Mouse (Mus musculus) T-helper 17 cell (primary cell): ENCODE measurements around the gene Thap8.

ENCODE experiments used
- in situ Hi-C, 2 experiments: fragments of 300-600 bp; cut with MboI, MseI; formaldehyde crosslinking; loops; 1 replicate in 1 of 2; 2 replicates in 1 of 2; pipeline ENCODE4 v1.15.1; 2025; ENCODE audit warnings: high pct_unique_total_duplicates in 2 of 2

The Thap8 gene

DNA sequence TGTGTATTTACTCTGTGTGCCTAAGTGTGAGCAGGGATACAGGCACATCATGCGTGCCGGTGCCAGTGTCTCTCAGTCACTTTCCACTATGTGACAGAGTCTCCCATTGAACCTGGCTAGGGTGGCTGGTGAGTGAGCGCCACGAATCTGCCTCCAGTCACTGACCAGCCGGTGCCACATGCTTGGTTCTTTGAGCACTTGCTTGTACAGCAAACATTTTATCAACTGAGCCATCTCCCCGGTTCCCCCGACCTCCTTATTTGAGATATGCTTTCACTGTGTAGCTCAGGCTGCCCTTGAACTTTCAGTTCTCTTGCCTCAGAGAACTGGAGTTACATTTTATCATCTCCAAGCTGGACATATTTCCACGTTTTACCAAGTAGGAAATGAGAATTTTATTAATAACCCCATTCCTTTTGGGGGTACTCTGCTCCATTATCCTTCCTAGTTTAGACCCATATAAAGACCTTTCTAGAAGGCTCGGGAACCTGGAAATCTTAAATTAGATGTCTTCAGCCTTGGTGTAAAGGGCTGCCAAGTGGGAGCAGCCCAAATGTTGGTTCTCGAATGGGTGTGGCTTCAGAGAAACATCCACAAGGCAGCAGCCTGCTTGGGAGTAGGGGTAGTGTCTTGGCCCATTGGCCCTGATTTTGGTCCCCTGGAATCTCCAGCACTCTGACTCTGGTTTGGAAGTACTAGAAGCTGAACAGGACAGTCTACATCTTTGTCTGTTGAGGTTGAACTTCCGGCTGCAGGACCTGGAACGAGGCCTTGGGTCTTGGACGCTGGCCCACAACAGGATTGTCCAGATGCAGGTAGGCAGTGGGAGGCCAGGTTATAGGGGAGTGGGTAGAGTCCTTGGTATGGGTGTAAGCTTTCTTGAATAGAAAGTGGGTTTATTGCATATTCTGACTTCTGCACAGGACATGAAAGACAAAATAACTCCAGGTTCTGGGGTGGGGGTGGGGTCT lies 36.0 kb downstream of the Thap8 start:
- in situ Hi-C loops: no loop called here

DNA sequence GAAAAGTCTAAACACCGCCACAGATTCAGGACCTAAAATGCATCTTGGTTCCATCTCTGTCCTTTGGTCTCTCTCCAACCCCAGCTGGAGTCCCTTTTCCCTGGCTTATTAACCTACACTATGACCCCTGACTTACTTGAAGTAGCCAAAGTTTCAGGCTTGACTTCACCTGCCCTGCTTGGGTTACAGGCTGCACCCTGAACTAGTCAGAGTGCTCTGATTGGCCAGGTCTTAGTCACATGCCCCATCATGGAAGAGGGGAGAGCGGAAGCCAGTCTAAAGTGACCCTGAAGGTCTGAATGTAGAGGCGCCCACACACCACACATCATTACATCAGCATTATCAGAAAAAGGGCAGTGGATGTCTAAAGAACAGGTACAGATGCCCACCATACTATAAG lies 38.2 kb downstream of the Thap8 start:
- in situ Hi-C loops: no loop called here

DNA sequence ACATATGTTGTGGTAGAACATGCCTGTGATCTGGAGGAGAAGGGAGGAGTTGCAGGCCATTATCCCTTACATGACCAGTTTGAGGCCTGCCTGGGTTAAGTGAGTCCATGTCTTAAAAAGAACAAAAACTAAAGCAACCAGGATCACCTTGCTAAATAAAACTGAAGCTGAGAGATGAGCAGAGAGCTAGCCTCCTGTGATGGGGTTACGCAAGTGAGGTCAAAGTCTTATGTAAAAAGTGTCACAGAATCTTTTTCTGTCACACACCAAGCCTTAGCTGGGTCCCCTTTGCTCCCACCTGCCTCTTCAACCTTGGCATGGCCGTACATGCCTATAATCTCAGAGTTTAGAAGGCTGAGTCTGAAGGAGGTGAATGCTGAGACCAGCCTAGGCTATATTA lies 41.1 kb downstream of the Thap8 start:
- in situ Hi-C loops: no loop called here

DNA sequence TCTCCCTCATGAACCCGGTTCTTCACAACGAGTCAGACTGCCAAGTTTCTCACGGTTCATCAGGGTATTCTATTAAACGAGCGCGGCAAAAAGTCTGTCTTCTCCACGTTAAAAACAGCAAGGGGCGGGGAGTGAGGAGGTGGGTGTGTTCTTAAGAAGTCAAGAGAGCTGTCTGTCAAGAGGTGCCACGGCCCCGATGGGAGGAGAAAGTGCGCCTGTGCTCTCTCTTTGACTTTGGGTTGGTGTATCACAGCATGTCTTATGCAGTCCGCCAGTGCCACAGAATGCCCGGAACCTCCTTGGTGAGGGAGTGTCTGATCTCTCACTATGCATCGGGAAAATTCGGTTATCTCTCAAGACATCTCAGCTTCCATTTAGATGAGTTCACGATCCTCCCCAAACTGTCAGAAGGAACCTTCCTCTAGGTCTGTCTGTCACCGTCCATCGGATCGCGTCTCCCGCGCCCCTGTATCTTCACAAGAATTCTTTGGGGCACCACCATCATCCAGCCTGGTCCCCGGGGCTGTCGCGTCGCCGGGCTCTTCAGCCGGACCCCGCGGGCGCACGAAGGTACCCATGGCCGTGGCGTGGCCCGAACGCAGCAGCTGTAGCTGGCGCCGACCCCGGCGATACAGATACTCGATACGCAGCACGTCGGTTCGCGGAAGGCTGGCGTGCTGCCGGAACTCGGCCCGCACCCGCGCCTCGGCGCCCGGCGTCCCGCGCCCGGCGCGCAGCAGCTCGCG lies 41.8 kb downstream of the Thap8 start, which contains the start of gene E130208F15Rik:
Gene E130208F15Rik (plus strand): TSS at position 202 of the 746 bp plus-strand sequence.
- in situ Hi-C loops: no loop called here

DNA sequence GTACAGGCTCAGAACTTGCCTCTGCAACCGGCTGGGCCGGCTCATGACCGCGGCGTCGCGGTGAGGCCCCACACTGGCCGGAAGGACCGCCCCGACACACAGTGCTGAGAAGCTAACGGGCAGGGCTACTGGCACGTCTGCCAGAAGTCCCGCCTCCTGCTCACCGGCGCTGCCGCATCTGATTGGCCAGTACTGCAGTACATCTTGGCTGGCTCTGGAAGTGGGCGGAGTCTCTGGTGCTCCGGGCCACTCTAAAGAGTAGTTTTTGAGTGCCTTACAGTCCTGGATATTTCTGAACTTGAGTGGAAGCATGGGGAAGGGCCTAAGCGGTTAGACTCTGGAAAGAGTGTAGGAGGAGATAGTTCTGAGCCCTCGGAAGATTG lies 42.4 kb downstream of the Thap8 start:
- in situ Hi-C loops: no loop called here

DNA sequence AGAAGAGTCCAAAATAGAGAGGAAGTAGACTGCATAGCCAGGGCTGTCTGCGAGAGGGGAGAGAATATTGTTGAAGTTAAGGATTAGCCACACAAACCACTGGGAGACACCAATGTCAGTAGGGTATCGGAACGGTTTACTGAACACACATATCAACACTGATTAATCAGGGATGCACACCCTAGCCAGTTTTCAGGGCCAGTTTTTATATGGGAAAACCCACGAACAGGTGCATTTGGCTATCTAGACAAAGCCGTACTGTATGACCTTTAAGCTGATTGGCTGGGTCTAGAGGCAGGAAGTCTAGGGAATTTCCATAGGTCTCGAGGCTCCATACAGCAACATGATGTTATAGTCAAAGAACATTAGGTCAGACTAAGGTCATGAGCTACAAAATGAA lies 43.0 kb downstream of the Thap8 start:
- in situ Hi-C loops: no loop called here

DNA sequence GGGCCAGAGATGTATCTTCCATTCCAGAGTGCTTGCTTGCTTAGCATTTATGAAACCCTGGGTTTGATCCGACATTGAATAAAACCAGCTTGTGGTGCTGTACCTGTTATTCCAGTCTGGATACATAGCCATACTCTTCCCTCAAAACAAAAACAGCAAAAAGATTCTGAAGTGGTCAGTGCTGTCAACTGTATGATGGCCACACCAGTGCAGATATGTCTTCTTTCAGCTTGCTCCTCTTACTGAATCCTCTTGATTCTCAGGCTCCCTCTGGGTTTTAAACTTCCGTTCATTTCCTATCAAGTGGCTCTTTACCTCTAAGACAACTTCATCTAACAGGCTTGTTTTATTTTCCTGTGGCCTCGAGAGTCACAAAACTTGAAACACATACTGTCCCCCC lies 43.9 kb downstream of the Thap8 start, which contains the start of gene Sdhaf1:
Gene Sdhaf1 (minus strand): TSS at position 101 of the 400 bp plus-strand sequence.
- in situ Hi-C loops: no loop called here

DNA sequence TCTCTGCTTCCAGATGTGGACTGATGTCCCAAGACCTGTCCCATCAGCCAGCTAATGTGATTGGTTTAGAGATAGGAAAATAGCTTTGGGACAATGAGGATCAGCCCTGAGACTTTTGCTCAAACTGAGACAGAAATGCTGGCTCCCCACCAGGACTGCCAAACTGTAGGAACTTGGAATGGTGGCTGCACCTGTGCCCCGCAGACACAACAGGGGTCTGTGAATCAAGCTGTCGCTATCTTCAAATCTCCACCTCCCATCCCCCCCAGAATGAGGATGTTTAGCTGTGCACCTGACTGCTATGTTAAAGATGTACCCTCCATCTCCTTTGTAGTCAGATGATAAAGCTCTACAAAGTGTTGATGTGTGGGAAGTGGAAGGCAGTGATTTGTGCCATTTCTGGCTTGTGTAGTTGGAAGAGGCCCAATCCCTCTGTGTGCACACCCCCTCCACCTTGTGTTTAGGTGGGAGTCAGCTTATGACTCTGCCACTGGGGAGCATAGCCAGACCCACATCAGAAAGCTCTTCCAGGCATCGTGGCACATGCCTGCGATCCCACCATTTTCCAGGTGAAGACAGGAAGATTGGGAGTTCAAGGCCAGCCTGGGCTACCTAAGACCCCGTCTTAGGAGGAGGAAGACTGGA lies 44.5 kb downstream of the Thap8 start:
- in situ Hi-C loops: no loop called here

DNA sequence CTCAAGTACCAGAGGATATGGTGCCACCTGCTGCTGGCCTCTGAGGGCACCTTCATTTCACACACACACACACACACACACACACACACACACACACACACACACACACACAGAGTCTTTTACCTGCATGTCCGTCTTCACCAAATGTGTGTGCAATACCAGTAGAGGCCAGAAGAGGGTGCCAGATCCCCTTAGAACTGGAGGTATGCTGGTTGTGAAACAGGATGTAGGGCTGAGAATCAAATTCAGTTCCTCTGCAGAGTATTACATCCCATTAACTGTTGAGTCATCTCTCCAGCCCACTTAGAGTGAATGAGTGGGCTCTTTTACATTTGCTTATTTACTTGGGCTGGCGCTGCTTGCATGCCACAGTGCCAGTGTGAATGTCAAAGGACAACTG lies 45.5 kb downstream of the Thap8 start:
- in situ Hi-C loops: no loop called here

DNA sequence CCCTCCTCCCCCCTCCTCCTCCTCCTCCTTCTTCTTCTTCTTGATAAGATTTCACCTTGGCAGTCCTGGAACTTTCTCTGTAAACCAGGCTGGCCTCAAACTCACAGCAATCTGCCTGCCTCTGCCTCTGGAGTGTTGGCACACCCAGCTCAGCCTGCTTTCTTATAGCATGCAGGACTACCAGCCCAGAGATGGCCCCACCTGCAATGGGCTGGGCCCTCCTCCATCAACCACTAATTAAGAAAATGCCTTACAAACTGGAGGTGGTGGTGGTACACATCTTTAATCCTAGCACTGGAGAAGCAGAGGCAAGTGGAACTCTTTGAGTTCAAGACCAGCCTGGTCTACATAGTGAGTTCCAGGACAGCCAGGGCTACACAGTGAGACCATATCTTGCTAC lies 46.5 kb downstream of the Thap8 start:
- in situ Hi-C loops: no loop called here

DNA sequence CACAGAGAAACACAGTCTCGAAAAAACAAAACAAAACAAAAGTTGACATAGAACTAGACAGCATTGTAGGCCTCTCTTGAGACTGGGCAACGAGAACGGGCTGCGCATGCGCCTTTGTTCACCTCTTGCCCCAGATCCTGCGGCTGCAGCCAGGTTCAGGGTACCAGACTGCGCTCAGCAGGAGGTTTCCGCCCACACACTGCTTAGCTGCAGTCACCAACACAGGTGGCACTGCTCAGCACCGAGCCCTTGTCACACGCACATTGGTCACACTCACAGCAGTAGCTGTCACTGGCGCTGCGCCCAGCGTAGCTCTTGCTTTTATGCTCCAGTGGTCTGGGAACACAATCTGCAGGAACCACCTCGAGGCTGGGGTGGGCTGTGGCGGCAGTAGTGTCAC lies 47.2 kb downstream of the Thap8 start:
- in situ Hi-C loops: no loop called here

DNA sequence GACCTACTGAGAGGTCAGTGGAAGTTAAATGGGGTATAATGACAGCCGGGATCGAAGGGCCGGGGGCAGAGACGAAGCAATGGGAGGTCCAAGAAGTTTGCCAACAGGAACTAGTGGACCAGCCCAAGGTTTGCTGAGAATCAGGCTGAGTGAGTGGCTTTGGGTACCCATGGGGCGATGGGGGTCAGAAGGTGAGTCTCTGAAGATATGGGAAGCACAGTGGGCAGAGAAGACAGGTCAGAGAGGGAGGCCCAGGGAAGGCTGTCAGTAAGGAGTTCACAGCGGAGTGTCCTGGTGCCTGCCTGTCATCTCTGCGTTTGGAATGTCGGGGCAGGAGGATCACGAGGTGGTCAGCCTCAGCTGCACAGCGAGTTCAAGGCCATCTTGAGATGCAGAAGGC lies 48.5 kb downstream of the Thap8 start:
- in situ Hi-C loops: no loop called here

DNA sequence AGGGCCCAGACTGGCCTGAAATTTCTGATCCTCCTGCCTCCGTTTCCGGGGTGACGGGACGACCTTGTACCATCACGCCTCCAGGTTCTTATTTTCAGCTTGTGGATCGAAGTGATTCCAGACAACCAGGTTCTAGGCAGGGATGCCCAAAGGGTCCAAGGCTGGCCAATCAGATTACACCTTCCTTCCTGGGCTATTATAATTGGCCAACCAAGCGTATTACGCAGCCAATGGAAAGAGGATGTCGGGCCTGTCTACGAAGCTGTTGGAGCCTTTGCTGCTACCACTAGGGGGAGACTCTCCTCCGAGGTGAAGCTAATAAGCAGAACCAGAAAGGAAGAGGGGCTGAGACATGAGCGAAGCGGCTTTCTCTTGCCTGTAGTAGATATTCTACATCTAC lies 52.0 kb downstream of the Thap8 start:
- in situ Hi-C loops: no loop called here

DNA sequence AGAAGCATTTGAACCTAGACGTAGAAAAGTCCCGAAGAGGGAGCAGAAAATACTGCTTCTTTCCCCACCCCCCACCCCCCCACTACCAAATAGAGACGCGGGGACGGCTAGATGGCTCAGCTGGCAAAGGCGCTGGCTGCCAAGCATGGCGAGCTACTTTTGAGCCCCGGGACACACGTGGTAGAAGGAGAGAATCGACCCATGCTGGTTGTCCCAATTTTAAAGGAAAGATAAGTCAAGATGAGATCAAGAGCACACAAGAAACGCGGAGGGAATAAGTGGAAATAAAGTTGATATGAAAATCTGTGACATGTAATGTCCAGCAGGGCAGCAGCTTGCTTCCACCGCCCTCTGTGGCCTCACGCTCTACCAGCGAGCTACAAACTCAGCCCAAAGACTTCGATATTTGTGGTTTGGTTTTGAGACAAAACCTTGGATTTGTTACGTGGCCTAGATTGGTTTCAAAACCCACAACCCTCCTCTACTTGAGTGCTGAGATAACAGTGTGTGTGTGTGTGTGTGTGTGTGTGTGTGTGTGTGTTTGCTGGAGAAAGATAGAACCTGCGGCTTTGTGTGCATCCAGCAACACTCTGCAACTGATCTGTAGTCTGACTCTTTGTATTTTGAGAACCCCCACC lies 52.8 kb downstream of the Thap8 start:
- in situ Hi-C loops: no loop called here

DNA sequence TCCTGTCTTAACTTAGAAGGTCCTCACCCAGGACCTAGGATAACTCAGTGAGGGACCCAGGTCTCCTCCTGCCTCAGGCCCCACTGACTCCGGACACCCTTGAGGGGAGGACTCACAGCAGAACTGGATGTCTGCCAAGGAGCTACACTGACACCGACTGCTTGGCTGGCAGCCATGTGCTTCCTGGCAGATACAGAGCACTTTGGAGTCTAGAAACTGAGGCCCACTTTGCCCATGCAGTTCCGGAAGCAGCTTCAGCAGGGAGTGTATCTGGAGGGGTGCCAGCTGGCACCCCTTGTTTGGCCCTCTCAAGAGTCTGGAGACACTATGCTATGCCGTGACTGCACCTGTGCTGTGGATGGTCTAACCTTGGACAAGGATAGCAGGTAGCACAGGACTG lies 53.5 kb downstream of the Thap8 start:
- in situ Hi-C loops: no loop called here

DNA sequence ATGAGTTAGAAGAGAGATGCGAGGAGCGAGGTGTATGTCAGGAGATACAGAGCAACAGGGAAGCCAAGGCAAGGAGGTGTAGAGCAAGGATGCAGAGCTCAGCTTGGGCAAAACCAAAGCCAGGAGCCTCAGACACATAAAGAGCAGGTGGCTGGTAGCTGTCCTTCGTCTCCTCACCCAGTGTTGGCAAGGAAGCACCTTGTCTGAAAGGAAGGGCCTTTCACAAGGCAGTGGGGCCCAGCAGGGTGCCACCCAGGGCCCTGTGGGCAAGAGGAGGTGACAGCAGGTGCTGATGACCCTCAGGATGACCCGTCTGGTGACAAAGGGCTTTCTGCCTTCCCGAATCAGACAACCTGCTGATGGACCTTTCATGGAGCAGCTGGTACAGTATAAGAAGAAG lies 54.7 kb downstream of the Thap8 start:
- in situ Hi-C loops: no loop called here

DNA sequence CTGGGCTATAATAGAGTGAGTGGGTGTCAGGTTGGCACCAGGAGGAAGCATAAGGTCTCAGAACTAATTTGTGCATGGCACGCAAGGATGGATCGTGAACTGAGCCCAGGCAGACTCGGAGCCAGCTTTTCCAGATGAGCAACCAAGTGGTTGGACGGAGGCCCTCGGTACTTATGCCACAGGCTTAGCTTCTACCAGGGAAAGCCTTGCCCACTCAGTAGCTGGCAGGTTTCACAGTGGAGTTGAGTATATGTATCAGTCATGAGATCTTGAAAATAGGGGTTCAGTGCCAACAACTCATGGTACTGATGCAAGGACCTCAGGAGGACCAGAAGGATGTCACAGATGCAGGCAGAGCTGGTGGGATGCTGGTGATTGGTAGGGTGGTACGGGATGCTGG lies 55.8 kb downstream of the Thap8 start:
- in situ Hi-C loops: no loop called here

DNA sequence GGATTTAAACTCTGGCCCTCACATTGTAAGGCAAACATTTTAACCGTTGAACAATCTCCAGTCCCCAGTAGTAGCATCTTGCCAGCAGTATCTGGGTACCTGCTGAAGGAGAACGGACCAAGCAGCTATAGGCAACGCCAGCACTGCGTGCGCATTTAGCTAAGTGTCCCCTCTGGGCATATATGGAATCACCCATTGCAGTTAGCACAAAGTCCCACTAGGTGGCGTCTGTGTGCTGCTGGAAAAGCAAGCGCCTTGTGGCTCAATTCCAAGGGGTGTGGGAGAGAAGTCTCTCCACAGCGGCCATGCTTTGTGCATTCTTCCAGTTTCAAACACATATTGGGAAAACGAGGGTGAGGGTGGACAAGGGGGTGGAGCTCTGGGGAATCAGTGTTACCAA lies 56.5 kb downstream of the Thap8 start:
- in situ Hi-C loops: no loop called here

DNA sequence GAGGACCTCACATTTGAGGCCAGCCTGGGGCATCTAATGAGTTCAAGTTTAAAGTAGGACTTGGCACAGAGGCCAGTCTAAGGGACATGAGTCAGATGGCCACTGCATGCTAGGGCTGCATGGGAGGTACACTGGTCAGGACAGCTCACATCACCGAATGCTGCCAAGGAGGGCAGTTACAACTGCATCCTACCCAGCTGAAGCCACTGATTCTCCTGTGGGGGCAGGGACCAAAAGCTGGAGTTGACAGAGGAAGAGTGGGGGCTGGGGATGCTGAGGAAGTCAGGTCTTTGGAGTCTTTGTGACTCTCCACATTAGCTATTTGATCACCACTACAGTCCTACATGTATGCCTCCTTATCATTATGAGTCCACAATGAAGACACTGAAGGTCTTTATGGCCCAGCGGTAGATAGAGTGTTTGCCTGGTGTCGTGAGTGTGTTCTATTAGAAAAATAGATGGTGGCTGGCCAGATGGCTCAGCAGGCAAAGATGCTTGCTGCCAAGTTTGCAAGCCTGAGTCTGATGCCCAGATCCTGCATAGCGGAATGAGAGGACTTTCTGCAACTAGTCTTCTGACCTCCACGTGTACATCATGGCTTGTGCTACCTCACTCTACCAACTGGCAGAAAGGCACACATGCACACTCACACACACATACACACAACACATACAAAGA lies 59.7 kb downstream of the Thap8 start:
- in situ Hi-C loops: no loop called here
